Mouse (Mus musculus) hindbrain, embryonic 14.5 days (tissue): ENCODE results near the gene Map3k20. TPM values are rescaled to one million over a fixed set of nuclear protein-coding genes. Genes with fewer than 3 reads are reported as not detected.

Experiments
- ATAC-seq: fragments of 200-750 bp; cut with Nextera tagmentation; 2 replicates; pipeline ENCODE4 v1.8.0; 2017; ENCODE audit warnings: moderate number of reproducible peaks, mild to moderate bottlenecking, moderate TSS enrichment, moderate library complexity; ENCODE audit not compliant: low FRiP score
- DNase-seq: peaks from one replicate; pipeline ENCODE4 v3.0.0-alpha.2; 2015; ENCODE audit warnings: low spot score
- H3K27ac ChIP-seq: fragments of 300-500 bp; sonication (generic); 2 replicates; pipeline ENCODE4 v1.5.1; 2014; ENCODE audit warnings: mild to moderate bottlenecking, moderate library complexity
- H3K27me3 ChIP-seq: fragments of 300-500 bp; sonication (generic); 2 replicates; pipeline ENCODE4 v1.6.1; 2014; ENCODE audit warnings: mild to moderate bottlenecking, low read length, mixed read lengths; ENCODE audit not compliant: control insufficient read depth, insufficient read depth
- H3K36me3 ChIP-seq: fragments of 300-500 bp; sonication (generic); replicated peaks from 2 replicates; pipeline ENCODE4 v1.6.1; 2014; ENCODE audit not compliant: control insufficient read depth, insufficient read depth
- H3K4me1 ChIP-seq: fragments of 300-500 bp; sonication (generic); replicated peaks from 2 replicates; pipeline ENCODE4 v1.6.1; 2014; ENCODE audit warnings: antibody characterized with exemption, low read length, mixed read lengths; ENCODE audit not compliant: control insufficient read depth, insufficient read depth
- H3K4me2 ChIP-seq: fragments of 300-500 bp; sonication (generic); replicated peaks from 2 replicates; pipeline ENCODE4 v1.6.1; 2014; ENCODE audit warnings: mild to moderate bottlenecking, moderate library complexity
- H3K4me3 ChIP-seq: fragments of 300-500 bp; sonication (generic); replicated peaks from 2 replicates; pipeline ENCODE4 v1.5.1; 2014; ENCODE audit warnings: mild to moderate bottlenecking, low read length
- H3K9ac ChIP-seq: fragments of 300-500 bp; sonication (generic); 2 replicates; pipeline ENCODE4 v1.6.1; 2014
- H3K9me3 ChIP-seq: fragments of 300-500 bp; sonication (generic); 2 replicates; pipeline ENCODE4 v1.6.1; 2016; ENCODE audit warnings: low read length; ENCODE audit not compliant: control insufficient read depth
- WGBS: fragments of 180-500 bp; shearing (Covaris S2); extraction: QIAGEN DNeasy Blood & Tissue Kit; methylation state at CpG from one replicate; pipeline ENCODE4 v1.1.7; 2014; 5-methylcytosine and 5-hydroxymethylcytosine counted together
- polyA plus RNA-seq: library from polyadenylated mRNA; unstranded; fragments of >200 nt; fragmentation: Nextera tagmentation; extraction: Ambion mirVana; gene quantifications from 2 replicates; pipeline ENCODE4 v1.2.1, GENCODE M21; 2014

The Map3k20 gene
- polyA plus RNA-seq, 1 experiment from 2014 or later, result 5.1 TPM

DNA sequence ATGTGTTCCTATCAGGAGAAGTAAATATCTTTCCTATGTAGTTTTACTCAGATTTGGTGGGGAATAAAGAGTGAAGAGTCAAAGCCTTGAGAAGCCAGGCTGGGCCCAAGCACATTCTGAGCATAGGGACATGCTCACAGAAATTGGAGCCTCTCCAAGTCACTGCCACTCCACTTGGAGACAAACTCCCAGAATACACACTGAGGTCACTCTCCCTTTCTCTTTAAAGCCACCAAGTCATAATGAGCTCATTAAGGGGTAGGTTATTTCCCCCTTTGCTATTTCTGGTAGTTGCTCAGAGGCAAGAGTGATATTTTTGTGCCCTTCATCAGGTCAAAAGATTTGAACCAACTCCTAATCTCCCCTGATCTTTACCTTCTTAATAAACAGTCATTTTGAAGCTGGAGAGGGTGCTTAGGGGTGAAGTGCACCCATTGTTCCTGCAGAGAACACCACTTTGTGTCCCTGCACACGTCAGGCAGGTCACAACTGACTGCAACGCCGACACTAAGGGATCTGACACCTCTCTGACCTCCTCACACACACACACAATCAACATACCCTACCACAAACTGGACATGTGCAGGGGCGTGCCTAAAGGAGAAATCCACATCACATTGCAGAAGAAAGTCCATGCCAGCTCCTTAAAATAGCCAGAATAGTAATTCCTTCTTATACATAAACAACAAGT lies 15.6 kb upstream of the Map3k20 start:
- H3K27me3 ChIP-seq, result no peaks in the 10 kb centered on the region
- no peaks in the 10 kb centered on the region; the same call in 1 of the 2 replicates for H3K4me1 ChIP-seq
- H3K4me3 ChIP-seq, result no peak overlapping the region
- WGBS, result 75% methylated on average over 4 of the region's 4 CpGs
- H3K4me2 ChIP-seq, result no peak overlapping the region
- no peak for ATAC-seq
- H3K36me3 ChIP-seq, result no peaks in the 10 kb centered on the region
- H3K27ac ChIP-seq, result no peak overlapping the region
- H3K9me3 ChIP-seq, result no peaks in the 10 kb centered on the region
- DNase-seq, result no peak
- no peak overlapping the region for H3K9ac ChIP-seq

DNA sequence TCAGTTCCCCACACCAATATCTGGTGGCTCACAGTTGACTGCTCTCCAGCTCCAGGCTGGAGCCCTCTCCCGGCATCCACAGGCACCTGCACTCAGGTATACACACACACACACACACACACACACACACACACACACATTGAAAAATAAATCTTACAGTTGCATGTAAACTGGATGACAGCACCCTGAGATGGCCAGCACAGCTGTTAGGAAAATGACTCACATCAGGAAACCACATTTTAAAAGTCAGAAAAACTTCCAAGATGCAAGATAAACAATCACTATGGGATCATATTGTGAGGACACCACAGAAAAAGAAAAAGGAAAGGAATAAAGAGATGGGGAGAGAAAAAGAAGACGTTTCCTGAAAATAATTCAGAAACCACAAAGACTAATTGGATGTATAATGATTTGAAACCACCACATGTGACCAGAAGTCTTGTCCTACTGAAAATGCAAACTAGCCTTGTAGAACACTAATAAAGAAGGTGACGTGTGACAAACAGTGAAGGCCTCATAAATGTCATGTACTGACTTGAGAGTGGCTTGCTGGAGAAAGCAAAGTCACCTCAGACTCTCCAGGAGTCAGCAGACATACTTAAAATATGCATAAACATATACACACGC lies 7.1 kb upstream of the Map3k20 start:
- no peak overlapping the region for H3K27ac ChIP-seq
- no peak overlapping the region for H3K9ac ChIP-seq
- H3K4me2 ChIP-seq, result no peak overlapping the region
- H3K27me3 ChIP-seq, result no peaks in the 10 kb centered on the region
- no peaks in the 10 kb centered on the region for H3K4me1 ChIP-seq
- no peak overlapping the region for H3K4me3 ChIP-seq
- no peak for ATAC-seq
- no peaks in the 10 kb centered on the region for H3K36me3 ChIP-seq
- DNase-seq, result no peak
- no peaks in the 10 kb centered on the region for H3K9me3 ChIP-seq
- 77% methylated on average over 4 of the region's 4 CpGs for WGBS

DNA sequence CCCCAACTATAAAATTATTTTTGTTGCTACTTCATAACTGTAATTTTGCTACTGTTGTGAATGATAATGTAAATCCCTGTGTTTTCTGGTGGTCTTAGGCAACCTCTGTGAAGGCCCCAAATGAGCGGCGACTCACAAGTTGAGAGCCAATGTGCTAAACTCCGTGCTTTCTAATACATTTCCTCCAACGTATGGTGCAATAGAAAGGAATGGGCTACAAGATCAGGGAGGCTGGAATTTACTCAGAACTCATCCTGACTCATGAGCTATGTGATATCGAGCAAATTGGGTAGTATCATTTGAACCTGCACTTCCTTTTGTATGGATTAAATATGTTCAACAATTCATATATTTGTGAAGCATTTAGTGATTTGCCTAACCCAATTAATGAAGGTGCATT lies 4.9 kb upstream of the Map3k20 start:
- WGBS, result 92% methylated on average over 5 of the region's 5 CpGs
- ATAC-seq (no peak), DNase-seq (no peak)
- no peak overlapping the region for H3K27ac ChIP-seq
- no peak overlapping the region for H3K9ac ChIP-seq
- no peaks in the 10 kb centered on the region for H3K4me1 ChIP-seq
- H3K9me3 ChIP-seq, result no peaks in the 10 kb centered on the region
- no peak overlapping the region for H3K4me2 ChIP-seq
- H3K36me3 ChIP-seq, result no peaks in the 10 kb centered on the region
- H3K4me3 ChIP-seq, result no peak overlapping the region
- 0 out of 2 replicates have a peak, but pooled peaks cover 6% of the 10 kb centered on the region for H3K27me3 ChIP-seq

DNA sequence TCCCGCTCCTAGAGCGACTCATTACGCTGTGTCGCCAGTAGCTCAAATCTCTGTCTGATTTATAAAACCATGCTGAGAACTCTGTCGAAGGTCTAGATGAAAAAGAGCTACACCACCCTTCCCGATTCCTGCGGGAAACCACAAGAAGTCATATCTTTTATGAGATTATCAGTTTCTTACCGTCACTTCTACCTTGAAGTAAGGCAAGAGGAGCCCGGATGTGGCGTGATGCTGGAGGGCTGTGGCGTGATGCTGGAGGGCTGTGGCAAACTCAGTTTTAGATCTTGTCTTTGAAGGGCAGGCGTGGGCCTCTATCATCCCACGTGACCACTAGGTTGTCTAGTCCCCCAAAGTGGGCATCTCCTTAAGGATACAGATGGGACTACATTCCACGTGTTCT lies 3.5 kb upstream of the Map3k20 start:
- Histone ChIP-seq H3K9me3 (no peaks in the 10 kb centered on the region), H3K4me2 (no peak overlapping the region), H3K4me1 (peaks cover 5% of the 10 kb centered on the region; the same call in 1 of the 2 replicates), H3K27ac (no peak overlapping the region), H3K9ac (no peak overlapping the region), H3K27me3 (0 out of 2 replicates have a peak, but pooled peaks cover 6% of the 10 kb centered on the region), H3K4me3 (no peak overlapping the region), H3K36me3 (no peaks in the 10 kb centered on the region)
- DNase-seq (no peak), ATAC-seq (no peak)
- 93% methylated on average over 14 of the region's 14 CpGs for WGBS

DNA sequence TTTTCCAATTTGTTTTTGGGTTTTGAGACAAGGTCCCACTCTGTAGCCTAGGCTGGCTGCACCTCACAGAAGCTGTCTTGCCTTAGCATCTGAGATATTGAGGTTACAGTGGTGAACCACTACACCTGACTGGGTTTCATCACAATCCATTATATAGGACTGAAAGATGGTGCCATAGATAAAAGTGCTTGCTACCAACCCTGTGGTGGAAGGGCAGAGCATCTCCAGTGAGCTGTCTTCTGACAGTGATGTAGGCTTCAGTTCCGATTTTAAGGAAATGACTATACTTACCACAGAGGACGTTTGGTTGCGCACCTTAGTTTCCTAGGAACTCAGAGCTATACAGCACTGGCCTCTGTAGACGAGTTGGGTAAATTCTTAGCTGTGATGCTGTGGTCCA lies 2.7 kb upstream of the Map3k20 start:
- ATAC-seq (no peak), DNase-seq (no peak)
- peaks cover 5% of the 10 kb centered on the region; the same call in 1 of the 2 replicates for H3K4me1 ChIP-seq
- no peaks in the 10 kb centered on the region for H3K9me3 ChIP-seq
- 86% methylated on average over 4 of the region's 4 CpGs for WGBS
- no peak overlapping the region for H3K4me2 ChIP-seq
- no peak overlapping the region for H3K27ac ChIP-seq
- no peak overlapping the region for H3K9ac ChIP-seq
- no peak overlapping the region for H3K4me3 ChIP-seq
- H3K27me3 ChIP-seq, result 0 out of 2 replicates have a peak, but pooled peaks cover 6% of the 10 kb centered on the region
- no peaks in the 10 kb centered on the region for H3K36me3 ChIP-seq

DNA sequence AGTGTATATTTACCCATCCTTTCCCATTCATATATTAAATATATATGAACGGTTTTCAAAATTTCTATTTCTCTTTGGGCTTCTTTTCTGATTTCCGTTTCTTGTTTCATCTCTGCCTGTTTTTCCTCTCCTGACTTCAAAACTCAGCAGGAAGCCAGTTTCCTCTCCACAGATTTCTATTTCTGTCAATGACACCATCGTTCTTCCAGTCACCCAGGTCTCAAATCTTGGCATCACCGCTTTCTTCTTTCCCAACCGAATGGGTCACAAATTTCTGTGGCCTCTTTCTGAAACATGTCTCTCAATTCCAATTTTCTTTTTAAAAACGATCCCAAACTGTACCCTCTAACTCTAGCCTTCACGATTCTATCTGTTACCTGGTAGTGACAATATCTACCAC lies 748 bp upstream of the Map3k20 start:
- H3K9ac ChIP-seq, result no peak overlapping the region

DNA sequence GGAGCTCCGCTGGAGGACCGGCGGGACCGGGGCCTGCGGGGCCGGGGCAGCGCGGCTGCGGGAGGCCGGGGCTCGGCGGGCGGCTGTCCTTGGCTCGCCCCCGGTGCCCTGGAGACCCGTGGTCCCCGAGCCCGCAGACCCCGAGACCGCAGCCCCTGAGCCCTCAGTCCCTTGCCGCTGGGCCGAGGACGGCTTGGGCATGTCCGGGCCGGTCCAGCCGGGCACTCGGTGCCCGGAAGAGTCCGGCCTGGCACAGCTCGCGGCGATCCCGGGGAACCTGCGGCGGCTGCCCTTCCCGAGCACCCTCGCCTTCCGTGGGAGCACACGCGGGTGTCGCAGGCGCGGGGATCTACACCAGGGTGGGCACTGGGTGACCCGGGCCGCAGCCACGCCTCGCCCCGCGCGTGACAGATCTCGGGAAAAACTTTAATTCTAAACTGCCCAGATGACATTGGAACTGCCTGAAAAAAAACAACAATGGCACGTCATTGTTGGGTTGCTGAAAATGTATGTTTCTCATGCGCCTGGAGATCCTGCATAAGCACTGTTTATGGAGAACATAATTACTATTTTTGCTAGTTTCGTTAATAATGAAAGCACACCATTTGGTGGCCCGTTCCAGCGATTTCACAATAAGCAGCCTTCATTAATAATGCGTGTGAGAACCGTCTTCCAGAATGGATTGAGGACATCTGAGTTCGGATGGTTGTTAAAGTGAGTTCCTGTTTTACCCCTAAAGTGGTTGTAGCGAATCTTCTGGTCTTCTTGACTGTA lies 638 bp downstream of the Map3k20 start:
- peak overlapping the region; percentile 74 for H3K9ac ChIP-seq
- ATAC-seq (peak; percentile 65; the same call in 1 of the 2 replicates), DNase-seq (no peak)
- WGBS, result under 1% methylated on average over 58 of the region's 60 CpGs
- peaks cover 5% of the 10 kb centered on the region; the same call in 1 of the 2 replicates for H3K4me1 ChIP-seq
- peak overlapping the region; percentile 78 for H3K4me3 ChIP-seq
- no peaks in the 10 kb centered on the region for H3K36me3 ChIP-seq
- no peaks in the 10 kb centered on the region for H3K9me3 ChIP-seq
- peak overlapping the region; percentile 99 for H3K4me2 ChIP-seq
- 0 out of 2 replicates have a peak, but pooled peaks cover 6% of the 10 kb centered on the region for H3K27me3 ChIP-seq
- H3K27ac ChIP-seq, result no peak overlapping the region

More for the DNA sequence above, 748 bp upstream of the Map3k20 start:
- Histone ChIP-seq H3K4me2 (no peak overlapping the region), H3K4me1 (peaks cover 5% of the 10 kb centered on the region; the same call in 1 of the 2 replicates), H3K9me3 (no peaks in the 10 kb centered on the region), H3K27me3 (0 out of 2 replicates have a peak, but pooled peaks cover 6% of the 10 kb centered on the region), H3K36me3 (no peaks in the 10 kb centered on the region), H3K27ac (no peak overlapping the region), H3K4me3 (no peak overlapping the region)
- no peak for ATAC-seq
- WGBS, result 78% methylated on average over 7 of the region's 7 CpGs
- DNase-seq, result no peak

DNA sequence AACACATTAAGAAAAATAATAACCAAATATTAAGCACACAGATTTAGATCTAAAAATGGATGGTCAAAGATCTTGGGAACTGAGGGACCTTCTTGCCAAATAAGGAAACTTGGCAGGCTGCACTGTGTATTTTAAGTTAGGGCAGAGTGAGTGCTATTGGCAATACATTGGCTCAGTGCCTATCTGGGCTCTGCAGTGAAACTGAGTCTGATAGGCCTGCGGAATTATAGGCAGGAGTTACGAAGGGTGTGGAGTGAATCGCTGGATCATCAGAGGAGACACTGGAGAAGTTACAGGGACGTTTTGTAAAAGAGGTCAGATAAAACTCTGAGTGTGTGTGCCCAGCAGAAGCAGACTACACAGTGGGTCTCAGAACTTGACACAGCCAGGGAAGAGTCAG lies 1.7 kb downstream of the Map3k20 start:
- DNase-seq, result no peak
- peaks cover 5% of the 10 kb centered on the region; the same call in 1 of the 2 replicates for H3K4me1 ChIP-seq
- no peak for ATAC-seq
- 0 out of 2 replicates have a peak, but pooled peaks cover 6% of the 10 kb centered on the region for H3K27me3 ChIP-seq
- no peak overlapping the region for H3K4me2 ChIP-seq
- no peaks in the 10 kb centered on the region for H3K36me3 ChIP-seq
- WGBS, result 70% methylated on average over 4 of the region's 4 CpGs
- no peaks in the 10 kb centered on the region for H3K9me3 ChIP-seq
- H3K27ac ChIP-seq, result no peak overlapping the region
- H3K4me3 ChIP-seq, result no peak overlapping the region
- no peak overlapping the region for H3K9ac ChIP-seq

DNA sequence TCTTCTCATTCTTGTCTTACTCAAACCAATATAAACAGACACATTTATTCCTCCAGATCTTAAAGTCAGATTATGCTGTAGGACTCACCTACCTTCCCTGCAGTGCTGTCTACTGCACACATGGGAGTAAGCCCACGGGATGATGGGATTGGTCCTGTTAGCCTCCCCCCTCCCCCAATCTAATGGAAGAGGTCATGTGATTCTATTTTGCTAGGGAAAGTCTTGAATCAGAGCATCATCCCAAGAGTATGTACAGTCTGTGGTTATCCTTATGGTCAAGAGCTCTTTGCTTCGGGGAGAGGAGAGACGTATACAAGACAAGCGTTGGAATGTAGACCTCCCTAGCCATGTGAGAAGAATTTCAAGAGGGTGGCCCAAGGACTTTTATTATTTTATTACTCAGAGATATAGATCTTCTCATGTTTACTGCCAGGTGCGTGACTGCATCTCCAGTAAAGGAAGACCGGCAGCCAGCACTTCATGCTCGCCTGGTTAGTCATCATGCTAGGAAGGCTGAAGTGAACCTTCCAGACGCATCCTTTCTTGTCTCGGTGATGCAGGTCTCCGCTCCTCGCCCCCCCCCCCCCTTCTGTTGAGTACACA lies 3.6 kb downstream of the Map3k20 start:
- H3K27me3 ChIP-seq, result 0 out of 2 replicates have a peak, but pooled peaks cover 2% of the 10 kb centered on the region
- no peaks in the 10 kb centered on the region for H3K9me3 ChIP-seq
- H3K4me3 ChIP-seq, result no peak overlapping the region
- H3K4me2 ChIP-seq, result no peak overlapping the region
- 91% methylated on average over 11 of the region's 11 CpGs for WGBS
- no peak for ATAC-seq
- no peaks in the 10 kb centered on the region for H3K36me3 ChIP-seq
- peaks cover 5% of the 10 kb centered on the region; the same call in 1 of the 2 replicates for H3K4me1 ChIP-seq
- H3K9ac ChIP-seq, result no peak overlapping the region
- no peak overlapping the region for H3K27ac ChIP-seq
- no peak for DNase-seq
